Mouse (Mus musculus): ENCODE data around the gene Six2. TPM values are rescaled to one million over a fixed set of nuclear protein-coding genes. Genes with fewer than 3 reads are reported as not detected.

The Six2 gene
- under 1 TPM; 0.63 to 0.98 (median 0.76) TPM for total RNA-seq (2022)

DNA sequence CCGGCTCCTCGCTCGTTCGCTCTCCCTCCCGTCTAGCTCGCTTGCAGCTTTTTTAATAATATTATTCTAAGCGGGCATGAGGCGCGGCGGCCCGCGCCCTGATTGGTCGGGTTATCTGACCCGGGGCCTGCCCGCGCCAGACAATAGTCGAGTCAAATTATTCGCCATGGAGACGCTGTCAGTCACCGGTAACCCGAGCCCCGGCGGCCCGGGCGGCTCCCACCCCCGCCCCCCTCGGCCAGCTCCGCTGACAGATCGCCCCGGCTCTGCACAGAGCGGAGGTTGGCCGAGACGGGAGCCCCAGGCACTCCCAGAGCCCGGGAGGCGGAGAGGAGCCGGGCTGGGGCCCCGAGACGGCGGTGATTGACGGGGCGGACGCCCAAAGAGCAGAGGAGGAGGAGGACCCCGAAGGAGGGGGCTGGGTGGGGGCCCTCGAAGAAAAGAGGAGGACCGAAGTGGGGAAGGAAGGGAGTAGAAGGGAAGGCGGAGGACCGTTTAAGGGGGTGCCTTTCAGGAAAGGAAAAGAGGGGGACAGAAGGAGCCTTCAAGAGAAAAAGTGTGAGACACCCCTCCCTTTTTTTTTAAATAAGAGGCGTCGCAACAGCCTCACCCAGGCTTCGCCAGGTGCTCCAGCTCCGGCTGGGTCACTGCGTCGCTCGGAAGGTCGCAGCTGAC lies at the start of gene Six2:
Gene Six2, minus strand, starts transcription at position 39 of the 675 bp plus-strand sequence.
- no peak for DNase-seq (ENCODE audit: low spot score in 2 of 2)

- DNase-seq (ENCODE audit: low spot score in 2 of 2), result no peak
These were observed 49.2 kb upstream of the Six2 start for GRCm38 (mm10) chr17:85737090-85737780.

DNA sequence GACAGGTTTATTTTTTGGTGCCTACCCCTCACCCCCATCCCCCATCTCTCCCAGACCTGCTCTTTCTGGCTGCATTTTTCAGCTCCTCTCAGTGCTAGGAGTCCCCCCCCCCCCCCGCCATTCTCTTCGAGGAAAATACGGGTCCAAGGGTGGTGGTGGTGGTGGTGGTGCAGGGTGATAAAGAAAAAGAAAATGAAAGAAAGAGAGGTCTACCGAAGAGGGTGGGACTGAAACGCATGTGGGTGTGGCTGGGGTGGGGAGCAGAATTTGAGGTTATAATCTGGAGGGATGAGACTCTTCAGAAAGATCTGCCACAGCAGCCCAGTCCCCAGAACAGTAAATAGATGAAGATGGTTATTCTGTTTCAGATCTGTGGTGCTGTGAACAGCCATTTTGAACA lies 43.3 kb upstream of the Six2 start:
- no peak for DNase-seq (ENCODE audit: low spot score in 2 of 2)

- no peak for DNase-seq (ENCODE audit: low spot score in 2 of 2)
These were observed 42.3 kb upstream of the Six2 start for GRCm38 (mm10) chr17:85730231-85731015.

- no peak for DNase-seq (ENCODE audit: low spot score in 2 of 2)
These were observed 40.1 kb upstream of the Six2 start for GRCm38 (mm10) chr17:85728071-85728718.

- no peak for DNase-seq (ENCODE audit: low spot score in 2 of 2)
These were observed 37.9 kb upstream of the Six2 start for GRCm38 (mm10) chr17:85725988-85726387.

DNA sequence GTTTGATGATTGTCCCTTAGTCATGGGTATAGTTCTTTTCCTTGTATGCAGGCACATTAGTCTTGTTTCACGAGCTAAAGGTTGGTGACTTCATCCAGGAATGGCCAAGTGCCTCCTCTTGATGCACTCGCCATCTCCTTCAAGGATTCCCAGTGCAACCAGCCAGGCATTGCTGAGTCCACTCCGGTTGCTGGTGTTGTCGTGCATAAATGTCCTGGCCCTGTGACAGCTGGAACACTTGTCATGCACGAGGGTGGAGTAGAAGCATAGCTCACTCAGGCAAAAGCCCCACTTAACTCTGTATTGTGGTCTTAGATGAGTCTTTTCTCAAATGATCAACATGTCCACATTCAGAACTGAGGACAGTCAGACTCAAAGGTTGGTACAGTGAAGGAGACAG lies 35.1 kb upstream of the Six2 start:
- DNase-seq (ENCODE audit: low spot score in 2 of 2), result no peak

GRCm38 (mm10) chr17:85717266-85717665 lies 29.2 kb upstream of the Six2 start:
- no peak for DNase-seq (ENCODE audit: low spot score in 2 of 2)

- no peak for DNase-seq (ENCODE audit: low spot score in 2 of 2)
These were observed 27.7 kb upstream of the Six2 start for GRCm38 (mm10) chr17:85715784-85716183.

GRCm38 (mm10) chr17:85714370-85714769 lies 26.3 kb upstream of the Six2 start:
- DNase-seq (ENCODE audit: low spot score in 2 of 2), result no peak

DNA sequence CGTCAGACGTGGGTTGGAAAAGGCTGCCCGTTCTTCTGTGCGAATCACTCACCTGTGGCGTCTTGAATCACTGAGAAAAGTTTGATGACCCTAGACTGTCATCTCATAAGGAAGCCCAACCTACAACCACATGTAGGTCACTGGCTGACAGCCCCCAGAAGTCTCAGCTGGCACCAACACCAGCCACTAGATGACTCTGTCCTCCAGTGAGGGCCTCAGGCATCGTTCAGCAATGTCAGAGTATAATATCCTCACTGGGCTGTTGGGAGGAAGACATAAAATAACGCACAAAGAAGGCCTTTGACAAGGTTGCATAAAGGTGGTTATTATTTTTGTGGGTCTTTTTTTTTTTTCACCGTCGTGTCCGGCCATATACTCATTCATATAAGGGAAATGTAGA lies 24.8 kb upstream of the Six2 start:
- no peak for DNase-seq (ENCODE audit: low spot score in 2 of 2)

- DNase-seq (ENCODE audit: low spot score in 2 of 2), result no peak
These were observed 16.5 kb upstream of the Six2 start for GRCm38 (mm10) chr17:85704369-85705260.

- DNase-seq (ENCODE audit: low spot score in 2 of 2), result no peak
These were observed 12.0 kb upstream of the Six2 start for GRCm38 (mm10) chr17:85700028-85700427.

DNA sequence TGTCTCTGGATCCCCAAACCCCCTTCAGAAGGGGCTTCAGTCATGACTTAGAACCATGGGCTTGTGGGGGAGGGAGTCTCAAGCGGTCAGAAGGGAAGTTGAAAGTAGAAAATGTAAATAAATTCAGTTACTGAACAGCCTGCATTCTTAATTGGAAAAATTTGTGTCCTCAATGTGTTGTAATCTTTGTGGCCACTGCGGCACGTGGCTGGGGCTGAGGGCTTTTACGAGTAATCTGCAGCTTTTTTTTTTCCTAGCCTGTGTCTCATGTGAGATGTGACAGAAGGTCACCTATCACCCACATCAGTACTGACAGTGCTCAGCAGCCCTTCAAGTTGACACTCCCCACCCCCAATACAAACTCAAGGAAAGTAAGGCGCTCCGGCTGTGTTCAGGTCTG lies 10.6 kb upstream of the Six2 start:
- DNase-seq (ENCODE audit: low spot score in 2 of 2), result no peak

GRCm38 (mm10) chr17:85697976-85698375 lies 9.9 kb upstream of the Six2 start:
- DNase-seq (ENCODE audit: low spot score in 2 of 2), result no peak

- no peak for DNase-seq (ENCODE audit: low spot score in 2 of 2)
These were observed 6.4 kb upstream of the Six2 start for GRCm38 (mm10) chr17:85694499-85694898.

DNA sequence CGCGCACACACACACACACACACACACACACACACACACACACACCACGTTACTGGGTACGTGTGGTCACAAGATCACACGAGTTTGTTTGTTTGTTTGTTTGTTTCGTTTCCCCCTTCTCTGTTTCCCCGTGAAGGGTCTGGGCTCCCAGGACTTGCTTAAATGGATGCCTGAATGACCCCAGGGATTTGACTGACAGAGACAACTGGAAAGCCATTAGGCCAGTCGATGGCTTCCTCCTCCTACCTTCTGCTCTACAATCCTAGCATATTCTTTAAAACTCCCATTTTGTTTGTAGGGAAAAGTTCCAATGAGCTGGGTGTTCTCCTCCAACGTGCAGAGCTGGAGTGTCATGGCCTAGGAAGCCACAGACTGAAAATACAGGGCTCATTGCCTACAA lies 5.0 kb upstream of the Six2 start:
- DNase-seq (ENCODE audit: low spot score in 2 of 2), result no peak

- no peak for DNase-seq (ENCODE audit: low spot score in 2 of 2)
These were observed 4.5 kb upstream of the Six2 start for GRCm38 (mm10) chr17:85692594-85692993.

- DNase-seq (ENCODE audit: low spot score in 2 of 2), result no peak
These were observed 3.8 kb upstream of the Six2 start for GRCm38 (mm10) chr17:85691701-85692536.

- no peak for DNase-seq (ENCODE audit: low spot score in 2 of 2)
These were observed 2.9 kb upstream of the Six2 start for GRCm38 (mm10) chr17:85690969-85691335.
